Mouse (Mus musculus): ENCODE data around the gene Rab25. TPM values are rescaled to one million over a fixed set of nuclear protein-coding genes. Genes with fewer than 3 reads are reported as not detected.

Gene Rab25
- polyA plus RNA-seq, 1 experiment = 35.1 TPM

DNA sequence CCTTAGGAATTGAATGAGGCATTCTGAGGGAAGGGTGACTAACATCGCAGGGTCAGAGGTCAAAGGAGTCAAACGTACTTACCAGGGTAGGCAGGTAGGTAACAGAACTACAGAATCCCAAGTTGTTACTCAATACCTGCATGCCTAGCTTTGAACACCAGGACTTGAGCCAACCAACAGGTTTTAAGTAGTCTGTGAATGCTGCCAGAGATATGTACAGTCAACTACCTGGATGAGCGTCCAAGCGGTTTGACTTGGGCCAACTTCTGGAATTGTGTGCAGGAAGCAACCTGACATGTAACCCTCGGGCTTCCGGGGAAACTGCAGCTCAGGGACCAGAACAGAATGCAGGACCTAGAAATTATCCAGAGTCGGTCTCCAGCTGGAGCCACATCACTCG, 25.1 kb downstream of the Rab25 start:
- Histone ChIP-seq H3K27ac (ENCODE audit: insufficient read depth, low read length) (no peak overlapping the region), H3K4me1 (ENCODE audit: control insufficient read depth, insufficient read depth, low read length) (no peaks in the 10 kb centered on the region), H3K4me3 (ENCODE audit: low read depth, low read length) (no peak overlapping the region), H3K9me3 (replicated peaks; ENCODE audit: control insufficient read depth, insufficient read depth, low read length, poor library complexity, severe bottlenecking) (no peaks in the 10 kb centered on the region), H3K27me3 (ENCODE audit: control insufficient read depth, insufficient read depth, low read length, poor library complexity, severe bottlenecking) (no peaks in the 10 kb centered on the region), H3K36me3 (ENCODE audit: control insufficient read depth, insufficient read depth, low read length, poor library complexity, severe bottlenecking) (peaks cover 18% of the 10 kb centered on the region), H3K9ac (ENCODE audit: low read depth, poor library complexity, severe bottlenecking) (no peak overlapping the region)
- no peak for TF ChIP-seq CTCF (IDR thresholded peaks at IDR 0.05; ENCODE audit: low read depth, low read length)
- no peak for TF ChIP-seq POLR2A (IDR thresholded peaks at IDR 0.05; ENCODE audit: insufficient read depth, low read length)
- TF ChIP-seq EP300 (IDR thresholded peaks at IDR 0.05; ENCODE audit: insufficient read depth, low read depth, low read length) = no peak

DNA sequence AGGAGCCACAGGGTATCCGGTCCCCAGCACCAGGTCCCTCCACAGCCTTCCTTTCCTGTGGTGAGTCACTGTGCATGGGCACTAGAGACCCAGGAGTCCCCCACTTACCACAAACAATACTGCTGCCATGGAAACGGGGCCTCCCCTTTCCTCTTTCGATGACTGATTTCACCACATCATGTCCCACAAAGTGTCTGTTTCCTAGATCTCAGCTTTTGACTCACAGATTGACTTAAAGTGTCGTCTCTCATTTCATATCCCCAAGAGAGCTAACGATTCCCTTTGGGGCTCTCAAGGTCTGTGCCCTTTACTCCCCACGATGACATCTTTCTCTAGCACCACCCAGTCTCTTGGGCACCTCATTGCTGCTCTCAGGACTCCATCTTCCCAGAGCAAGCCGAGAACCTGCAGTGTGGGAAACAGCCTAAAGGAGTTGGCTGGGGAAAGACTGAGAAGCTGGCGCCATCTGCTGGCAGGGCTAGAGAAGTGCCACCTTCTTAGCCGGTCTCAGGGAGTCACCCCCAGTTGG, 26.2 kb downstream of the Rab25 start:
- Histone ChIP-seq H3K9me3 (replicated peaks; ENCODE audit: control insufficient read depth, insufficient read depth, low read length, poor library complexity, severe bottlenecking) (no peaks in the 10 kb centered on the region), H3K27ac (ENCODE audit: insufficient read depth, low read length) (no peak overlapping the region), H3K4me3 (ENCODE audit: low read depth, low read length) (no peak overlapping the region), H3K27me3 (ENCODE audit: control insufficient read depth, insufficient read depth, low read length, poor library complexity, severe bottlenecking) (no peaks in the 10 kb centered on the region), H3K36me3 (ENCODE audit: control insufficient read depth, insufficient read depth, low read length, poor library complexity, severe bottlenecking) (peaks cover 18% of the 10 kb centered on the region), H3K4me1 (ENCODE audit: control insufficient read depth, insufficient read depth, low read length) (no peaks in the 10 kb centered on the region), H3K9ac (ENCODE audit: low read depth, poor library complexity, severe bottlenecking) (no peak overlapping the region)
- TF ChIP-seq POLR2A (IDR thresholded peaks at IDR 0.05; ENCODE audit: insufficient read depth, low read length) (no peak), EP300 (IDR thresholded peaks at IDR 0.05; ENCODE audit: insufficient read depth, low read depth, low read length) (no peak), CTCF (IDR thresholded peaks at IDR 0.05; ENCODE audit: low read depth, low read length) (peak; percentile 95)

- no peaks in the 10 kb centered on the region for H3K4me1 ChIP-seq (ENCODE audit: control insufficient read depth, insufficient read depth, low read length)
- peaks cover 18% of the 10 kb centered on the region for H3K36me3 ChIP-seq (ENCODE audit: control insufficient read depth, insufficient read depth, low read length, poor library complexity, severe bottlenecking)
- no peak for TF ChIP-seq POLR2A (IDR thresholded peaks at IDR 0.05; ENCODE audit: insufficient read depth, low read length)
- no peak for TF ChIP-seq CTCF (IDR thresholded peaks at IDR 0.05; ENCODE audit: low read depth, low read length)
- TF ChIP-seq EP300 (IDR thresholded peaks at IDR 0.05; ENCODE audit: insufficient read depth, low read depth, low read length) = no peak
- H3K4me3 ChIP-seq (ENCODE audit: low read depth, low read length) = no peak overlapping the region
- H3K9ac ChIP-seq (ENCODE audit: low read depth, poor library complexity, severe bottlenecking) = no peak overlapping the region
- no peak overlapping the region for H3K27ac ChIP-seq (ENCODE audit: insufficient read depth, low read length)
- H3K27me3 ChIP-seq (ENCODE audit: control insufficient read depth, insufficient read depth, low read length, poor library complexity, severe bottlenecking) = no peaks in the 10 kb centered on the region
- no peaks in the 10 kb centered on the region for H3K9me3 ChIP-seq (replicated peaks; ENCODE audit: control insufficient read depth, insufficient read depth, low read length, poor library complexity, severe bottlenecking)
These were observed 26.9 kb downstream of the Rab25 start for GRCm38 (mm10) chr3:88521156-88521555.

DNA sequence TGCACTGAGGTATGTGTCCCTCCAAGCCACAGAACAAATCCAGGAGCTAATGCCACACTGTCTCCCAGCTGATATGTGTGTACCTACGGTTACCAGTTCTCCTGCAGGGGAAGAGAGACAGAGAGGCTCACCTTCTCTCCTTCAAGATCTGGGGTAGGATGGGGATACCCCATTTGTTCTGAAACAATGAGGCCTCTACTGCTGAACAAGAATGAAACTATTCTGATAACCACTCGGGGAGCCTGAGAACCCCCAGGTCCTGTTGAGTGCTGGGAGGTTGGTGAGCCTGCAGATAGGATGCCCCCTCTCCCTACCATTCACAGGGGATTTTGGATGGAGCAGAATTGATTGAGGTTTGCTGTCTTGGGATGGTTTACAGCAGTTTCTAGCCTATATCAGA, 28.0 kb downstream of the Rab25 start:
- TF ChIP-seq POLR2A (IDR thresholded peaks at IDR 0.05; ENCODE audit: insufficient read depth, low read length) = no peak
- no peak for TF ChIP-seq CTCF (IDR thresholded peaks at IDR 0.05; ENCODE audit: low read depth, low read length)
- TF ChIP-seq EP300 (IDR thresholded peaks at IDR 0.05; ENCODE audit: insufficient read depth, low read depth, low read length) = no peak
- Histone ChIP-seq H3K36me3 (ENCODE audit: control insufficient read depth, insufficient read depth, low read length, poor library complexity, severe bottlenecking) (peaks cover 12% of the 10 kb centered on the region), H3K27me3 (ENCODE audit: control insufficient read depth, insufficient read depth, low read length, poor library complexity, severe bottlenecking) (no peaks in the 10 kb centered on the region), H3K4me1 (ENCODE audit: control insufficient read depth, insufficient read depth, low read length) (peaks cover 7% of the 10 kb centered on the region), H3K9ac (ENCODE audit: low read depth, poor library complexity, severe bottlenecking) (no peak overlapping the region), H3K27ac (ENCODE audit: insufficient read depth, low read length) (no peak overlapping the region), H3K9me3 (replicated peaks; ENCODE audit: control insufficient read depth, insufficient read depth, low read length, poor library complexity, severe bottlenecking) (no peaks in the 10 kb centered on the region), H3K4me3 (ENCODE audit: low read depth, low read length) (no peak overlapping the region)

- H3K4me1 ChIP-seq (ENCODE audit: control insufficient read depth, insufficient read depth, low read length) = peaks cover 16% of the 10 kb centered on the region
- H3K27me3 ChIP-seq (ENCODE audit: control insufficient read depth, insufficient read depth, low read length, poor library complexity, severe bottlenecking) = no peaks in the 10 kb centered on the region
- H3K9me3 ChIP-seq (replicated peaks; ENCODE audit: control insufficient read depth, insufficient read depth, low read length, poor library complexity, severe bottlenecking) = no peaks in the 10 kb centered on the region
- no peak overlapping the region for H3K9ac ChIP-seq (ENCODE audit: low read depth, poor library complexity, severe bottlenecking)
- TF ChIP-seq CTCF (IDR thresholded peaks at IDR 0.05; ENCODE audit: low read depth, low read length) (no peak), POLR2A (IDR thresholded peaks at IDR 0.05; ENCODE audit: insufficient read depth, low read length) (no peak), EP300 (IDR thresholded peaks at IDR 0.05; ENCODE audit: insufficient read depth, low read depth, low read length) (no peak)
- no peaks in the 10 kb centered on the region for H3K36me3 ChIP-seq (ENCODE audit: control insufficient read depth, insufficient read depth, low read length, poor library complexity, severe bottlenecking)
- H3K4me3 ChIP-seq (ENCODE audit: low read depth, low read length) = no peak overlapping the region
- no peak overlapping the region for H3K27ac ChIP-seq (ENCODE audit: insufficient read depth, low read length)
These were observed 29.7 kb downstream of the Rab25 start for GRCm38 (mm10) chr3:88518411-88518810.

DNA sequence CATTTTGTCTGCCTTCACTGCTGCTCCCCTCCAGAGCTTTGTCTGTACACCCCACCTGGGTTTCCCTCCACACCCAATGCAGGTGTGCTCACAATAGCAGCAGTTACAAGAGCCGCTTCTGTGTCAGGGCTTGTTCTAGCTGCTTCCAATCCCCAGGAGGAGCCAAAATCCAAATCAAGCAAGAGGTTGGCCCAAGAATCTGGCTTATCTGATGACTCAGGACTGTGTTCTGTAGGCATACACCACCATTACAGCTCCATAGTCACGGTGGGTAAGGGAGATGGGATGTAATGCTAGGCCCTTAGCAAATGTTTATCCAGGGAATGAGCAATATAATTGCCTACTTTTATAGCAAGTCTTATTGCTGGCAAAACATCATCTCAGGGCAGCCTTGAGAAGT, 31.7 kb downstream of the Rab25 start:
- no peaks in the 10 kb centered on the region for H3K27me3 ChIP-seq (ENCODE audit: control insufficient read depth, insufficient read depth, low read length, poor library complexity, severe bottlenecking)
- no peak overlapping the region for H3K27ac ChIP-seq (ENCODE audit: insufficient read depth, low read length)
- no peak overlapping the region for H3K9ac ChIP-seq (ENCODE audit: low read depth, poor library complexity, severe bottlenecking)
- TF ChIP-seq EP300 (IDR thresholded peaks at IDR 0.05; ENCODE audit: insufficient read depth, low read depth, low read length) (no peak), CTCF (IDR thresholded peaks at IDR 0.05; ENCODE audit: low read depth, low read length) (no peak), POLR2A (IDR thresholded peaks at IDR 0.05; ENCODE audit: insufficient read depth, low read length) (no peak)
- peaks cover 27% of the 10 kb centered on the region for H3K4me1 ChIP-seq (ENCODE audit: control insufficient read depth, insufficient read depth, low read length)
- no peak overlapping the region for H3K4me3 ChIP-seq (ENCODE audit: low read depth, low read length)
- H3K36me3 ChIP-seq (ENCODE audit: control insufficient read depth, insufficient read depth, low read length, poor library complexity, severe bottlenecking) = no peaks in the 10 kb centered on the region
- no peaks in the 10 kb centered on the region for H3K9me3 ChIP-seq (replicated peaks; ENCODE audit: control insufficient read depth, insufficient read depth, low read length, poor library complexity, severe bottlenecking)

Data from ES-Bruce4 (cell line).